In genomic region chr8:11635611-11636081, GRCm38 (mm10) we compare ENCODE assay signal across 8 mouse cellular contexts. TPM values are rescaled to one million over a fixed set of nuclear protein-coding genes. Genes with fewer than 3 reads are reported as not detected.
A peak's percentile ranks its signal among the peaks of the same experiment; 100 is the strongest.
DNase-seq lines count a peak whose midpoint lies in the region; ATAC-seq lines count a peak whose summit lies in the region.

Gene Ankrd10 (minus strand): TSS chr8:11635757.

- peak; percentile 92 for ATAC-seq in forebrain, embryonic 14.5 days
- ATAC-seq in neural tube, embryonic 15.5 days (ENCODE audit: low FRiP score), result peak; percentile 94

- H3K9me3 ChIP-seq in forebrain, embryonic 14.5 days (replicated peaks; ENCODE audit: control insufficient read depth, low read length), result no peaks in the 10 kb centered on the region
- H3K9me3 ChIP-seq in neural tube, embryonic 15.5 days (replicated peaks), result no peaks in the 10 kb centered on the region

- H3K9ac ChIP-seq in forebrain, embryonic 14.5 days (ENCODE audit: low read length), result peak within 1 kb of the TSS; percentile 96
- H3K9ac ChIP-seq in neural tube, embryonic 15.5 days (replicated peaks), result peak within 1 kb of the TSS; percentile 93

- H3K27me3 ChIP-seq in forebrain, embryonic 14.5 days (replicated peaks; ENCODE audit: control insufficient read depth, insufficient read depth, low read length), result no peaks in the 10 kb centered on the region
- no peaks in the 10 kb centered on the region for H3K27me3 ChIP-seq in neural tube, embryonic 15.5 days (replicated peaks)

- peak within 1 kb of the TSS; percentile 95 for H3K4me3 ChIP-seq in forebrain, embryonic 14.5 days (ENCODE audit: low read depth, low read length)
- peak within 1 kb of the TSS; percentile 79 for H3K4me3 ChIP-seq in neural tube, embryonic 15.5 days (replicated peaks)

- H3K4me2 ChIP-seq in forebrain, embryonic 14.5 days (ENCODE audit: low read length), result peak within 1 kb of the TSS; percentile 93
- H3K4me2 ChIP-seq in neural tube, embryonic 15.5 days, result peak within 1 kb of the TSS; percentile 69

- under 1% methylated on average over 40 of the region's 40 CpGs for WGBS in forebrain, embryonic 14.5 days
- under 1% methylated on average over 40 of the region's 40 CpGs for WGBS in neural tube, embryonic 15.5 days

- H3K36me3 ChIP-seq in forebrain, embryonic 14.5 days (ENCODE audit: control insufficient read depth, insufficient read depth, low read length), result peaks cover 17% of the 10 kb centered on the region
- peaks cover 18% of the 10 kb centered on the region for H3K36me3 ChIP-seq in neural tube, embryonic 15.5 days

- intact Hi-C loops in heart, postnatal 14 days (cut with DNase I), result loop anchor here (2.0 kb wide), 2 partner anchors 63 to 81 kb away; partner anchors contain the start of gene Ing1

- H3K4me1 ChIP-seq in forebrain, embryonic 14.5 days (ENCODE audit: control insufficient read depth, insufficient read depth, low read length), result peaks cover 21% of the 10 kb centered on the region
- H3K4me1 ChIP-seq in neural tube, embryonic 15.5 days, result peaks cover 33% of the 10 kb centered on the region

- H3K27ac ChIP-seq in forebrain, embryonic 14.5 days (ENCODE audit: low read depth, low read length), result peak within 1 kb of the TSS; percentile 99
- peak within 1 kb of the TSS; percentile 98 for H3K27ac ChIP-seq in neural tube, embryonic 15.5 days (replicated peaks)

- peak; percentile 99 for DNase-seq in ES-CJ7 (ENCODE audit: low read depth, low spot score)
- DNase-seq in cerebellum, adult 11 months, result peak; percentile 96
- DNase-seq in forebrain, embryonic 14.5 days (ENCODE audit: low spot score), result peak; percentile 98
- DNase-seq in heart, postnatal 14 days, result peak; percentile 96 to 97
- DNase-seq in layer of hippocampus, adult 11-12 months (ENCODE audit: low spot score), result peak; percentile 95
- DNase-seq in lung, adult 18-20 months, result peak; percentile 97 to 98
- peak; percentile 99 for DNase-seq in testis, postnatal 14 days (ENCODE audit: low spot score)

RNA-seq across cellular contexts. Expression of gene Ankrd10, which starts in this region (rescaled TPM):
- 98.8 and 118 TPM in 2 replicates for polyA plus RNA-seq in forebrain, embryonic 14.5 days (2014; fragmentation: Nextera tagmentation; extraction: Ambion mirVana)
- total RNA-seq in heart, postnatal 14 days (2021), result 10 to 100 TPM; 37.2 to 38.0 TPM
- polyA plus RNA-seq in neural tube, embryonic 15.5 days (2015; fragmentation: Nextera tagmentation; extraction: Ambion mirVana), result 74.6 and 76.6 TPM in 2 replicates

Comparison
In these comparisons a context has a peak if more than half of its experiments do, and no peak if none do; other contexts are left out.
1. Peak in every context shown above with its lines: DNase-seq, ATAC-seq, H3K4me3 ChIP-seq and H3K27ac ChIP-seq.